Mouse (Mus musculus): ENCODE measurements around the gene Ank2.

GRCm38 (mm10) chr3:127109413-127109812 is 389.7 kb downstream of the Ank2 start:
- TF ChIP-seq TAL1 (IDR thresholded peaks at IDR 0.05; ENCODE audit: low read length): no peak
- no peak for TF ChIP-seq GATA1 (IDR thresholded peaks at IDR 0.05; ENCODE audit: low read length)
